Mouse (Mus musculus): ENCODE measurements at regions not wholly inside any gene's neighbourhood (a gene's known extent, or its start where the extent isn't known, plus 50 kb on each side); places are given as distances from the start of the nearest gene placed in this dataset.

DNA sequence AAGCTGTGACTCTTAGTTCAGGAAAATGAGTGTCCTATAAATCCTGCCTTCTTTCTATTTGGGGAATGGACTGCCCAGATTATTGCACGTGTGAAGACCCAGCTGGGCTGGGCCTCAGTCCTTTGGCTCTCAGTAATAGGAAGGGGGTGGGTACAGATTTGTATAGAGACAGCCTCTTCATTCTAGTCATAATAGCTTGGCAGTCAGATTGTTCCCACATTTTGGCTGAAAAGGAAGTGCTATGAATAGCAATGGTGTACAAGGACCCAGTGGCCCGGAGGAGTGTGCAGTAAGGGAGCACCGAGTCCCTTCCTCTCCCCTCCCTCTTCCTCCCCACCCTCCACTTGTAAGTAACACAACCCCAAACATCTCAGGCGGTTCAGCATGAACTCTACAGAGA, 113.5 kb upstream of the Arhgap5 start:
- no peak for TF ChIP-seq CTCF (IDR thresholded peaks at IDR 0.05; ENCODE audit: borderline replicate concordance, insufficient read depth, low read length)
- no peak for TF ChIP-seq POLR2A (IDR thresholded peaks at IDR 0.05; ENCODE audit: low read depth, low read length)

All from embryonic fibroblast, embryonic 13.5 days (primary cell).